Mouse (Mus musculus) Muller cell, postnatal 12 days (primary cell): Measurements from ENCODE around the gene Cln5.

Experiments used
- DNase-seq: peaks from one replicate; pipeline ENCODE4 v3.0.0-alpha.2; 2015; ENCODE audit errors: inconsistent ontology term

Gene Cln5

GRCm38 (mm10) chr14:103112606-103113363, 42.8 kb downstream of the Cln5 start:
- DNase-seq = no peak

GRCm38 (mm10) chr14:103114994-103115670, 45.1 kb downstream of the Cln5 start:
- no peak for DNase-seq

- DNase-seq = no peak
These were observed 55.7 kb downstream of the Cln5 start for GRCm38 (mm10) chr14:103125756-103126155.
